Mouse (Mus musculus): ENCODE data around the gene Ap4e1. TPM values are rescaled to one million over a fixed set of nuclear protein-coding genes. Genes with fewer than 3 reads are reported as not detected.

Gene Ap4e1
- polyA plus RNA-seq (2017; shearing (Covaris generic)): 14.7 TPM

DNA sequence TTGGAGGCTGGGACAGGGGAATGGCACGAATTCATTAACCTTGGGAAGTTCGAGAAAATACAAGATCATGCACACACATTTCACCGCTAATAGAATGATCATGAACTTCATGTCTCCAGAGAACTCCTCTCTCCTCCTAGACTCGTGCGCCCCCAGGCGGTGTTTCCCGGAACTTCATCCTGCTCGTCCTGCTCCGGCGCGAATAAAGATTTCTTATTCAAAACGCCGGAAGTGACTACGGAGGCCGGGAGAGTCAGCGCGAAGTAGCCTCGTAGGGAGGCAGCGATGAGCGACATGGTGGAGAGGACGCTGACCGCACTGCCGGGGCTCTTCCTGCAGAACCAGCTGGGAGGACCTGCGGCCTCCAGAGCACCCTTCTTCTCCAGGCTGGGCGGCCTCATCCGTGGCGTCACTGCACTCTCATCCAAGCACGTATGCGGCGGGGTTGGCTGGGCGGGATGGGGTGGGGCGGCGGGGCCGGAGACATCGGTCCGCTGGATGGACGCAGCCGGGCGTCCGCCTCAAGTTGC, at the start of gene Ap4e1:
TSS of gene Ap4e1 (plus strand) at position 249 of the 530 bp plus-strand sequence.

DNA sequence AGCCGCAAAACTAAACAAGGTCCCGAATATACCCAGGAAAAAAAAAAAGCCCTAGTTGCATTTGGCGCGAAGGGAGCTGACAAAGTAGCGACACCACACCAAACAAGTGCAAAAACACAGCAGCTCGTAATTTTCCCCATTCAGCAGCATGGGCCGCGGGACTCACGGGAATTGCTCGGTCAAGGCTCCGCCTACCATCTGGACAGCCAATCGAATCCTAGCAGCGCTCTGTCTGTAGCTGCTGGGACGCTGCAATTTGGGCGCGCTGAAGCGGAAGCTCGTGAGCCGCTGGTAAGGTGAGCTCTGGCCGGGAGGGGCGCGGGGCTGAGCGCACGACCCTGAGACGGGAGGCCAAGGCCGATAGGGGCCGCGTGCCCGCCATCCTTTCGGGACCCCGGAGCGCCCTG, 61.9 kb downstream of the Ap4e1 start, which contains the start of gene Blvra:
TSS of gene Blvra (plus strand) at position 231 of the 407 bp plus-strand sequence.

Other genes with a start within 250 kb of the Ap4e1 start
- gene Usp50, start 225.2 kb upstream of the Ap4e1 start, polyA plus RNA-seq (2017; shearing (Covaris generic)): 1.7 TPM
- gene Trpm7, start 132.5 kb upstream of the Ap4e1 start, polyA plus RNA-seq (2017; shearing (Covaris generic)): 95.7 TPM
- gene Sppl2a, start 75.5 kb upstream of the Ap4e1 start, polyA plus RNA-seq (2017; shearing (Covaris generic)): 58.9 TPM
- gene Blvra, start 61.9 kb downstream of the Ap4e1 start, polyA plus RNA-seq (2017; shearing (Covaris generic)): 32.5 TPM
- 2.5 TPM for gene Ncaph, start 125.2 kb downstream of the Ap4e1 start, polyA plus RNA-seq (2017; shearing (Covaris generic))
- gene Itpripl1, start 134.7 kb downstream of the Ap4e1 start, polyA plus RNA-seq (2017; shearing (Covaris generic)): 2.3 TPM
- 0.57 TPM for gene 1810024B03Rik, start 199.6 kb downstream of the Ap4e1 start, polyA plus RNA-seq (2017; shearing (Covaris generic))
- gene Snrnp200, start 199.7 kb downstream of the Ap4e1 start, polyA plus RNA-seq (2017; shearing (Covaris generic)): 116 TPM
- gene Ciao1, start 239.1 kb downstream of the Ap4e1 start, polyA plus RNA-seq (2017; shearing (Covaris generic)): 94.4 TPM
- gene Tmem127, start 239.2 kb downstream of the Ap4e1 start, polyA plus RNA-seq (2017; shearing (Covaris generic)): 29.0 TPM

All from naive thymus-derived CD4-positive, alpha-beta T cell, adult 5 months (primary cell).